In the genomic region with DNA sequence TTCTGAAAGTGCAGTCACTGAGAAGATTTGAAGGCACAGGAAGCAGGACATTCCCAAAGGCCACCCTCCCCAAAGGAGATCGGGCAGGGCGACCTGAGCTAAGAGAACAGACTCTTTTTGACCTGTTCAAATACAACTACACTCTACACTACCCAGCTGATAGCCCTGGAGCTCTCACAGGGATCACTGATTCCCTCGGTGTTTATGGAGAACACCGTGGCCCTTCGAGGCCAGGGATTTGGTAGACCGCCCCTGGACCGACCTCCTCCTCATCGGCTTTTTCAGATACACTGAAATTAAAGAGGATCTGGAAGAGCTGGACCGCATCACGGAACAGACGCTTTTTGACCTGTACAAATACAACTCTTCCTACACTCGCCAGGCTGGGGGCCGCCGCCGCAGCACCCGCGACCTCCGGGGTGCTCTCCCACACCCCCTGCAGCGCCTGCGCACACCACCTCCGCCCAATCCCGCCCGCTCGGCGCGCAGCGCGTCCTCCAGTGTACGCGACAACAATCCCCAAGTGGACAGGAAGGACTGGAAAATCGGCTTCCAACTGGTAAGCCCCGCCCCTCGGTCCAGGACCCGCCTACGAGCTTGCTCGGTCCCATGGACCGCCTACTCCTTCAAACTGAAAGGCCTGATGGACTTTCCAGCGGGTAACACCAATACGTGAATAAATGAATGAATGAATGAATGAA, we compare ENCODE assay signal across 8 mouse cellular contexts. TPM values are rescaled to one million over a fixed set of nuclear protein-coding genes. Genes with fewer than 3 reads are reported as not detected.
DNase-seq lines count a peak whose midpoint lies in the region; ATAC-seq lines count a peak whose summit lies in the region.

No protein-coding gene starts in this region.

- no peaks in the 10 kb centered on the region for H3K36me3 ChIP-seq in embryonic facial prominence, embryonic 10.5 days (replicated peaks)
- H3K36me3 ChIP-seq in limb, embryonic 11.5 days (ENCODE audit: control insufficient read depth, insufficient read depth, low read length): no peaks in the 10 kb centered on the region
- H3K36me3 ChIP-seq in midbrain, embryonic 11.5 days (ENCODE audit: control insufficient read depth, insufficient read depth, low read length): no peaks in the 10 kb centered on the region

- H3K4me2 ChIP-seq in limb, embryonic 11.5 days (ENCODE audit: low read depth, severe bottlenecking): peak overlapping the region; percentile 85
- H3K4me2 ChIP-seq in midbrain, embryonic 11.5 days: peak overlapping the region; percentile 86

- H3K4me3 ChIP-seq in embryonic facial prominence, embryonic 10.5 days: peak overlapping the region; percentile 70
- peak overlapping the region; percentile 54 for H3K4me3 ChIP-seq in limb, embryonic 11.5 days (ENCODE audit: low read depth, low read length)
- peak overlapping the region; percentile 45 for H3K4me3 ChIP-seq in midbrain, embryonic 11.5 days (ENCODE audit: low read depth, low read length)

- under 1% methylated on average over 39 of the region's 39 CpGs for WGBS in embryonic facial prominence, embryonic 10.5 days
- 1% methylated on average over 39 of the region's 39 CpGs for WGBS in limb, embryonic 11.5 days
- 1% methylated on average over 39 of the region's 39 CpGs for WGBS in midbrain, embryonic 11.5 days

- no peak for ATAC-seq in CD4-positive, CD25-positive, alpha-beta regulatory T cell, adult 4 months
- ATAC-seq in limb, embryonic 11.5 days (ENCODE audit: insufficient number of reproducible peaks, low FRiP score, low TSS enrichment, low read depth): peak; percentile 69; the same call in 1 of the 2 replicates
- ATAC-seq in midbrain, embryonic 11.5 days (ENCODE audit: low FRiP score): peak; percentile 95

- peaks cover 17% of the 10 kb centered on the region for H3K4me1 ChIP-seq in embryonic facial prominence, embryonic 10.5 days
- peaks cover 3% of the 10 kb centered on the region; the same call in 1 of the 2 replicates for H3K4me1 ChIP-seq in limb, embryonic 11.5 days (ENCODE audit: control insufficient read depth, insufficient read depth, low read length)
- H3K4me1 ChIP-seq in midbrain, embryonic 11.5 days (ENCODE audit: control insufficient read depth, insufficient read depth, low read length): no peaks in the 10 kb centered on the region

- H3K27ac ChIP-seq in embryonic facial prominence, embryonic 10.5 days (replicated peaks): peak overlapping the region; percentile 86
- H3K27ac ChIP-seq in limb, embryonic 11.5 days (replicated peaks; ENCODE audit: low read depth, low read length): no peak overlapping the region
- no peak overlapping the region for H3K27ac ChIP-seq in midbrain, embryonic 11.5 days (ENCODE audit: low read depth, low read length)

- H3K27me3 ChIP-seq in embryonic facial prominence, embryonic 10.5 days (replicated peaks; ENCODE audit: low read depth, poor library complexity, severe bottlenecking): peaks cover 8% of the 10 kb centered on the region
- no peaks in the 10 kb centered on the region for H3K27me3 ChIP-seq in limb, embryonic 11.5 days (ENCODE audit: control insufficient read depth, insufficient read depth, low read length)
- H3K27me3 ChIP-seq in midbrain, embryonic 11.5 days (ENCODE audit: control insufficient read depth, insufficient read depth, low read length): no peaks in the 10 kb centered on the region

- peak overlapping the region; percentile 73 for H3K9ac ChIP-seq in limb, embryonic 11.5 days (ENCODE audit: low read length)
- H3K9ac ChIP-seq in midbrain, embryonic 11.5 days (ENCODE audit: low read length): peak overlapping the region; percentile 64

- no peaks in the 10 kb centered on the region for H3K9me3 ChIP-seq in embryonic facial prominence, embryonic 10.5 days
- H3K9me3 ChIP-seq in limb, embryonic 11.5 days (ENCODE audit: control insufficient read depth, low read length): no peaks in the 10 kb centered on the region
- no peaks in the 10 kb centered on the region for H3K9me3 ChIP-seq in midbrain, embryonic 11.5 days (ENCODE audit: control insufficient read depth, low read length)

- peak; percentile 49 for DNase-seq in CD4-positive, CD25-positive, alpha-beta regulatory T cell, adult 2 months (ENCODE audit: low read depth, low spot score)
- DNase-seq in embryonic facial prominence, embryonic 10.5 days (ENCODE audit: low spot score): peak; percentile 89
- peak; percentile 97 for DNase-seq in heart, adult 18-20 months
- DNase-seq in kidney, adult 18-20 months: peak; percentile 93
- DNase-seq in limb, embryonic 11.5 days (ENCODE audit: low spot score): peak; percentile 88
- DNase-seq in midbrain, embryonic 11.5 days (ENCODE audit: low spot score, missing footprints): peak; percentile 95
- peak; percentile 80 for DNase-seq in skeletal muscle tissue, adult 2 months (ENCODE audit: low read depth, low spot score)

RNA-seq across cellular contexts. Expression of a gene that starts 10.3 kb away (rescaled TPM):
- not detected for polyA plus RNA-seq in CD4-positive, CD25-positive, alpha-beta regulatory T cell, adult 4 months (2017; shearing (Covaris generic))
- 0.57 and 0.87 TPM in 2 replicates for polyA plus RNA-seq in embryonic facial prominence, embryonic 10.5 days (2016; fragmentation: Nextera tagmentation; extraction: Ambion mirVana)
- 1 to 10 TPM in 1 of 2 experiments, under 1 TPM in 1; 0.47 to 1.3 TPM for total RNA-seq in heart, adult 18-20 months (2021)
- 1.2 and 1.3 TPM in 2 replicates for polyA plus RNA-seq in limb, embryonic 11.5 days (2014; fragmentation: Nextera tagmentation; extraction: Ambion mirVana)
- polyA plus RNA-seq in midbrain, embryonic 11.5 days (2014; fragmentation: Nextera tagmentation; extraction: Ambion mirVana): 0.33 and 0.77 TPM in 2 replicates

RNA-seq across cellular contexts. Expression of a gene that starts 17.1 kb away (rescaled TPM):
- under 1 TPM in 1 of 2 experiments, not detected in 1; 0.28 TPM for polyA plus RNA-seq in CD4-positive, CD25-positive, alpha-beta regulatory T cell, adult 4 months (2017; shearing (Covaris generic))
- polyA plus RNA-seq in embryonic facial prominence, embryonic 10.5 days (2016; fragmentation: Nextera tagmentation; extraction: Ambion mirVana): 26.9 and 28.8 TPM in 2 replicates
- 10 to 100 TPM; 25.0 to 28.7 TPM for total RNA-seq in heart, adult 18-20 months (2021)
- polyA plus RNA-seq in limb, embryonic 11.5 days (2014; fragmentation: Nextera tagmentation; extraction: Ambion mirVana): 34.5 and 36.6 TPM in 2 replicates
- polyA plus RNA-seq in midbrain, embryonic 11.5 days (2014; fragmentation: Nextera tagmentation; extraction: Ambion mirVana): 18.0 and 19.7 TPM in 2 replicates

RNA-seq across cellular contexts. Expression of a gene that starts 18.4 kb away (rescaled TPM):
- polyA plus RNA-seq in CD4-positive, CD25-positive, alpha-beta regulatory T cell, adult 4 months (2017; shearing (Covaris generic)): 10 to 100 TPM; 24.9 to 43.5 TPM
- 33.4 and 34.8 TPM in 2 replicates for polyA plus RNA-seq in embryonic facial prominence, embryonic 10.5 days (2016; fragmentation: Nextera tagmentation; extraction: Ambion mirVana)
- total RNA-seq in heart, adult 18-20 months (2021): 10 to 100 TPM; 47.5 to 50.8 TPM
- 45.4 and 46.6 TPM in 2 replicates for polyA plus RNA-seq in limb, embryonic 11.5 days (2014; fragmentation: Nextera tagmentation; extraction: Ambion mirVana)
- 19.0 and 19.2 TPM in 2 replicates for polyA plus RNA-seq in midbrain, embryonic 11.5 days (2014; fragmentation: Nextera tagmentation; extraction: Ambion mirVana)

RNA-seq across cellular contexts. Expression of a gene that starts 44.9 kb away (rescaled TPM):
- 1 to 10 TPM; 1.9 to 2.3 TPM for polyA plus RNA-seq in CD4-positive, CD25-positive, alpha-beta regulatory T cell, adult 4 months (2017; shearing (Covaris generic))
- 0.16 and 0.19 TPM in 2 replicates for polyA plus RNA-seq in embryonic facial prominence, embryonic 10.5 days (2016; fragmentation: Nextera tagmentation; extraction: Ambion mirVana)
- total RNA-seq in heart, adult 18-20 months (2021): not detected
- 0.35 TPM in 1 of 2 replicates, not detected in the other for polyA plus RNA-seq in limb, embryonic 11.5 days (2014; fragmentation: Nextera tagmentation; extraction: Ambion mirVana)
- 0.08 TPM in 1 of 2 replicates, not detected in the other for polyA plus RNA-seq in midbrain, embryonic 11.5 days (2014; fragmentation: Nextera tagmentation; extraction: Ambion mirVana)

RNA-seq across cellular contexts. Expression of a gene that starts 49.8 kb away (rescaled TPM):
- polyA plus RNA-seq in CD4-positive, CD25-positive, alpha-beta regulatory T cell, adult 4 months (2017; shearing (Covaris generic)): under 1 TPM in 1 of 2 experiments, not detected in 1; 0.12 TPM
- polyA plus RNA-seq in embryonic facial prominence, embryonic 10.5 days (2016; fragmentation: Nextera tagmentation; extraction: Ambion mirVana): 0.21 and 0.32 TPM in 2 replicates
- not detected for total RNA-seq in heart, adult 18-20 months (2021)
- 0.13 and 0.27 TPM in 2 replicates for polyA plus RNA-seq in limb, embryonic 11.5 days (2014; fragmentation: Nextera tagmentation; extraction: Ambion mirVana)
- polyA plus RNA-seq in midbrain, embryonic 11.5 days (2014; fragmentation: Nextera tagmentation; extraction: Ambion mirVana): not detected in 2 replicates

Comparison
In these comparisons a context has a peak if more than half of its experiments do, and no peak if none do; other contexts are left out.
1. RNA of a gene that starts 17.1 kb away (polyA plus RNA-seq): 34.5 to 36.6 TPM in limb, embryonic 11.5 days, 26.9 to 28.8 TPM in embryonic facial prominence, embryonic 10.5 days and 18.0 to 19.7 TPM in midbrain, embryonic 11.5 days; 0.28 TPM in CD4-positive, CD25-positive, alpha-beta regulatory T cell, adult 4 months; every median in the first group is over 10 times any median in the second.
2. Peak in every context shown above with its lines, with median percentiles within 50 percentile points of each other: DNase-seq and H3K4me3 ChIP-seq.